Mouse (Mus musculus) liver, postnatal 0 days (tissue): ENCODE results near the gene Crnn.

Experiments used
- CTCF ChIP-seq: sonication (generic); IDR thresholded peaks from 2 replicates; pipeline ENCODE4 v1.5.1; 2016; ENCODE audit warnings: antibody characterized with exemption, low read depth
- EP300 ChIP-seq: IDR thresholded peaks from 2 replicates; pipeline ENCODE4 v1.6.1; 2016; ENCODE audit warnings: antibody characterized with exemption, low read depth, mild to moderate bottlenecking

DNA sequence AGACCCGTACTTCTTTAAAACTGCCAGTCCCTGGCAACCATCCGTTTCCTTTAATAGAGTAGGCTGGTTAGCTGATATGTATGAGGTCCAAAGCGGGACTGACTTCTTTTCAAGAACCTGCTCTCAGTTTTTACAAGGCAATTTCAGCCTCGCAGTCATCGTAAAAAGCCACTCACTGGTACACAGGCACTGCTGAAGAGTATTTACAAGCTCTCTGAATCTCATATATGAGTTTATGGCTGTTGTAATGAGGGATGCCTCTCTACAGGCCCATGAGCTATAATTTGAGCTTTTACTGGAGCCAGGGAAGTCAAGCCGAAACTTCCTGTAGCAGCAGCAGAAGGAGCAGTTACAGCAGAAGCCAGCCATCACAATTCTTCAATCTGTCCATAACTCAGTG is 17.9 kb downstream of the Crnn start:
- no peak for TF ChIP-seq CTCF
- TF ChIP-seq EP300: no peak
